Mouse (Mus musculus): Measurements from ENCODE around the gene Cubn.

Gene Cubn

GRCm38 (mm10) chr2:13352112-13352728, 139.4 kb downstream of the Cubn start:
- no peak for DNase-seq

- DNase-seq: peak; percentile 18
Observed at GRCm38 (mm10) chr2:13342325-13342926, 149.2 kb downstream of the Cubn start.

DNA sequence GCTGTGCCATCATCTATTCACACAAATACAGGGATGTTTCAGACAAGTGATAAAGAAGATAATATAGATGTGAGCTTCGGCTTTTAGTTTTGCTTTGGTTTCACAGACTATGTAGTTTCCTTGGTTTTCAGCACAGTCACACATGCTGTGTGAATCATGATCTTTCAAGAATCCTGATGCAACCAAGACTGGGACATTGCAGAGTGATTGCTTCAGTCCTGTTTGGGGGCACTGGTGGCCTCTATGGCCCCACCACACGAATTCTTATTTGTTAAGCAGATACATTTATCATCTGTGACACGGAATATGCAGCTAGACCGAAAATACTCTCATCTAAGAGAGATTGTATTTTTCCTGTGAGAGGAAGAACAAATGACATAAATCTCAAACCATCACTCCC, 156.2 kb downstream of the Cubn start:
- DNase-seq: no peak

DNA sequence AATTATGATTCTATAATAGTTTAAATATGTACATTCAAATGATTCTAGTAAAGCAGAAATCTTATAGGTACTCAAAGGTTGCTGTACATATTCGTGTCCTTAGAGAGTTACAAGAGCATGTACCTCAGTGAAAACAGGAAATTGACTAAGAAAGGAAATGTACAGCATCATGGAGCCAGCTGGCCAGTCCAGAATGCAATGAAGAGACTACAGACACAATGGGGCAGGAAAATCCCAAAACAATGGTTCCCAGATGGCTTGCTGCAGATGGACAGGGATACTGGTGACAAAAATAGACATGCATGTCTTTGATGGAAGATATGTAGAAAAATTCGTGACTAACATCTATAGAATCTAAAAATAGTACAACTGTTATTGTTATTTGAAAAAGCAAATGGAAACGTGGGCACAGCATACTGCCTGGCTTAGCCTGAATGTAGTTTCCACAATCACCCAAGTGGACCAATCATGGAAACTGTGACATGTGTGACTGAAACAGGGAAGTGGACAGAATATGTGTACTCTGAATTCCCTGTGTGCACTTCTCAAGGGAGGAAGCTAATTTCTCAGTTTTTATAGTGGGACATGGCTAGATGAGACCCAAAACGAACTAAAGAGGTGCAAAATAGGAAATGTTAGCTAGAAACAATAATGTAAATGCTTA, 161.7 kb downstream of the Cubn start:
- no peak for DNase-seq

GRCm38 (mm10) chr2:13303376-13303775, 188.2 kb downstream of the Cubn start:
- DNase-seq: no peak

DNA sequence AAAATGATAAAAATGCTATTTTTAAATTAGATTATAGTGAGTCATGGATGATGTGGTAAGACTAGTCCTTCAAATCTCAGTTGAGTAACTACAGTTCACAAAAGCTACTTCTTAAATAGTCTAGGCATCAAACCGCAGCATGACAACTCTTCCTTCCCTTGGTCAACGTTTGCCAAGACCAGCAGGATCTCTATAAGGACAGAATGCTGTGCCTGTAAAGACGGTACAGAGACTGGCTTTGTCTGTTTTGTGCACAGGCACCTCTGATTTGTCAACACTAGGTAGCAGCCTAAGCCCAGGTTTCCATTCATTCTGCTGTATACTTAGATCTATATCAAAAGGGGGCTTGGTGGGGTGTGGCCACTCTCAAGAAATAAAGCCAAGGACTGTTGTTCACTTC, 192.6 kb downstream of the Cubn start:
- DNase-seq: peak; percentile 45

GRCm38 (mm10) chr2:13297733-13298132, 193.9 kb downstream of the Cubn start:
- DNase-seq: peak; percentile 5

DNA sequence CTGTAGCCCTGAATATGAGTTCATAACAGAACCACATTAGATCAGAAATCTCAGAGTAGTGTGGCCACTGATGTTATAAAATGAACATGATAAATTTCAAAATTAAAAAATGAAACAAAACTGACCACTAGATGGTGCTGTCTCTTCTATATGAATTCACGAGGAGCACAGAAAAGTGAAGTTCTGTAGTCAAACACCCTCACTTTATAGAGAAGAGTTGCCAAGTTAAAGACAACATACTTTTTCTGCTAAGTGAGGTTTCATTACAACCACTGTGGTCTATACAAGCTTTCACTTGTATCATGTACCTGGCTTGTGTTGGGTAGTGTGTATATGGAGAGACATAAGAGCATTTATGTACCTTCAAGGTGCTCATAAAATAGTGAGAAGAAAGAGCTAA, 201.0 kb downstream of the Cubn start:
- DNase-seq: peak; percentile 70

- no peak for DNase-seq
Observed at GRCm38 (mm10) chr2:13290070-13290469, 201.5 kb downstream of the Cubn start.

DNA sequence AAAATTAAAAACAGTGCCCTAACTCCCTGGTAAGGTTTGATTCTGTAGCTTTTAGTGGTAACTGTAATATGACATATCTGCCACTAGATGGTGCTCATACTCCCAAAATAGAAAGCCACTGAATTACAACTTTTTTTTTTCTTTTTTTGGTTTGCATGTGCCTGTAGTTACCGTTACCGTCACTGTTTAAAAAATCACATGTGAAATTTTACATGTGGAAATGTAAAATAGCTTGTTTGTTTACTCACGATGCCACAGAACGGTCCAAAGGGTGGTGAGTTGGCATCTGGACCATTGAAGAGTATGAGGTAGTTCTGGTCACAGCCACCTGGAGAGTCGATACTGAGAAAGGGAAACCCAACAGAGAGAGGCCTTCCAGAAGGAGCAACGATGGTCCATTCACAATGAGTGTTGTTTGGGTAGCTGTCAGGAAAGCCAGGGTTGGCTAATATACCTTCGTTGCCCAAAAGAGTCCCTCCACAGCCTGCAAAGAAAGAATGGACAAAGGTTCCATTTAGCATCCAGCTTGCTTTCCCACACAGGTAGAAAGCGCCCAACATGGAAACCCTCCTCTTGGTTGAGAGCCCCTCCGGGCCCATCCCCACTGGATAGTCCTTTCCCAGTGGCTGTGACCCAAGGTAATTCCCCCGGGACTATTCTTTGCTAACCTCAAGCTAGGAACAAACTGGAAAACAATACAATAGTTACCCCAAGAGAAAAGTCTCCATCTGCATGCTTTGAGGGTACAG, 213.3 kb downstream of the Cubn start:
- DNase-seq: peak; percentile 48

- DNase-seq: peak; percentile 32
Observed at GRCm38 (mm10) chr2:13275874-13276273, 215.7 kb downstream of the Cubn start.

- DNase-seq: peak; percentile 100
Observed at GRCm38 (mm10) chr2:13271165-13271957, 220.3 kb downstream of the Cubn start, which contains the start of gene Rsu1. Gene Rsu1, minus strand, starts transcription at chr2:13271415.

GRCm38 (mm10) chr2:13270736-13271135, 220.9 kb downstream of the Cubn start:
- no peak for DNase-seq

DNA sequence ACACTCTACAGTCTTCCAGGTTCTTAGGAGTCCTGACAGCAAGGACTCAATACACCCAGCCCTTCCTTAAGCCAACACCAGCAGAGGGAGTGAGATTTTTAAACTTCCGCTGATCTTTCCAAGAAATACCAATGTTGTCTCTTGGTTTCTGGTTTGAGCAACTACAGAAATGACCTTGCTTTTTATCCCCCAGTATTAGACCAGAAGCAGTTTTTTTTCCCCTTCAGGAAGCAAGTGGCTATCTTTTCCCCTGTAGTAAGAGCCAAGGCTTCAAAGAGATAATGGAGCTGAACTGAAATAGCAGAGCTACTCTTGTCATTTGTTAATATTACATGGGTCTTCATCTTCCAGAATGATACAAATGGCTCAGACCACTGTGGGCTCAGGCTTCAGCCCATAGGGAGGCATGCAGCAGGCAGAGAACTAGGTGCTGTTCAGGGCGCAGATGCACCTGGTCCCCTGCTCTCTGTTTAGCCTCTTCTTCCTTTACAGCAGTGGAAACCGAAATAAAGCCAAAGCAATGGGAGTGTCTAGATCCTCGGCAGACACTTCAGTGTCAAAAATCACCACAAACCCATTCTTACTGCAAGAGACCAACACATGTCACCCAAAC, 222.8 kb downstream of the Cubn start:
- no peak for DNase-seq

DNA sequence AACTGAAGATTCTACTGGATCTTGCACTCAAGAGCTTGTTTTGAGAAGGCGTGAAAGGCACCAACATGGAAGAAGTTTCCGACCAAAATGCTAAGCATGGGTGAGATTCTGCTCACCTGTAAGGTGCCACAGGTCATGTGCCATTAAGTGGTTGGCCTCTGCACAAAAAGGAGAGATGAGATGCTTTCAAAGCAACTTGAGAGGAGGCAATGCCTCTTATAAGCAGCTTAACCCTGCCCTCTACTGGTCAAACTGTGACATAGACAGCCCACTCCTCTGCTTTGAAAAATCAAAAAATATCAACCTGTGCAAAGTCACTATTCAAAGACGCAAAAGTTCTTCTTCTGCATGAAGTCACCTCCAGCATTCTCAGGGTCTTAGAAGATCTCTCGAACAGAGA, 226.7 kb downstream of the Cubn start:
- peak; percentile 71 for DNase-seq

- no peak for DNase-seq
Observed at GRCm38 (mm10) chr2:13263150-13263549, 228.5 kb downstream of the Cubn start.

GRCm38 (mm10) chr2:13258606-13259005, 233.0 kb downstream of the Cubn start:
- no peak for DNase-seq

DNA sequence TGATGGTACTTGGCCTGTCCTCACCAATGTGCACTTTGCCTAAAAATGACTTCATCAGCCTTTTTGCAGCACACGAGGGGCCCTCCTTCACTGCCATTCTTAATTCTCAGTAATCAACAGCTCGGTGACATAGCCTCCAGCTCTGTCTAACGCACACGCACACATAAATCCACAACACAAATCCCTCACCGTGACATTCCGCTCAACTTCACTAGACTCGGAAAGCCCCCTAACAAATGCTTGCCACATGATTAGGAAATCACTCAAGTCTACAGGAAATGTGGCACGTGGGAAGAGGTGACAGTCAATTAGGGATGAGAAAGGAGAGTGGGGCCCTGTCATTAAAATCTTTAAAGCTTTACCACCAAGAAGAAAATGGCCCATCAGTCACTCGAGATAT, 250.9 kb downstream of the Cubn start:
- peak; percentile 43 for DNase-seq

DNA sequence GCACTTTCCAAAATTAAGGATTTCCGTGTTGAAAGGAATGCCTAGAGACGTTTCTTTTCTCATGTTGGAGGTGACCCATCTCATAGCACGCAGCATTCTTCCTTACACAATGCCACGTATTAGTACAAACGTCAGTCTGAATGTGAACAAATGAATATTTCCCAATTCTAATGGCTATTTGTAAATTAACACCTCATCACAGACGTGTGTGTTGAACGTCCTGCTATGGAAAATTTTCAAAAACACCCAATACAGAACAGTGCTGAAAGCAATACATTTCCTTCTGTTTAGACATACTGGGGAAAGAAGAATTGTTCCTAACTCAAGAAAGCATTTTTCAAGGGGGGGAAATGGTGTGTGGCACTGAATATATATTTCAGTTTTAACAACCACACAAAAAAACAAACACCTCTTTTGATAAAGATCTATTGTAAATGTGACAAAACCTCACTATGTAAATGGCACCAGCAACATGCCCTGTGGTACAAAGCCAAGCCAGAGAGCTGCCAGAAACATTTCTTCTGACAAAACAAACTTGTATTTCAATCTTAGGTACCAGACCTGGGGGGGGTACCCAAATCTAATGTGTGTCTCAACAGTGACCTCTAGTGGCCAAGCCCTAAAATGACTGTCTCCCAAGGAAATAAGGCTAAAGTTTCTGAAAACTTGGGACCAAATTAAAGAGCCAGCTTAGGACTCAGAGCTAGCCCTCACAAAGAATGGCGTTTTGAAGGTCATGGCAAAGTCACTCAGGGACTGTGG, 254.3 kb downstream of the Cubn start:
- peak; percentile 75 for DNase-seq

DNA sequence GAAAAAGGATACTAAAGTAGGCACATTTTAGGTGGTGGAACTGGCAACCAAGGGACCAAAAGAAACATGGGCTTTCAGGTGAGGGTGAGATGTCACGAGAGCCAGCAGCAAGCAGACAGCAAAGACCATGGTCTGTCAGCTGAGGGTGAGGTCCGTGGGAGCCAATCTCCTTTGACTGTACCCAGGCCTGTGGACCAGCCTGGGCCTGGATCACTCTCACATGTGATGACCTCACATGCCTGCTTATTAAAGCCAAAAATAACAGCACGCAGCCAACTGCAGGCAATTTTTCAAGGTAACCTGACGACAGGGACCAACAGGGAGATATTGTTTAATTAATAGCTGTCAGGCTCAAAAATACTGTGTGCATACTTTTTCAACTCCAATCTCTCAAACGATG, 255.9 kb downstream of the Cubn start:
- no peak for DNase-seq

- no peak for DNase-seq
Observed at GRCm38 (mm10) chr2:13234796-13235195, 256.8 kb downstream of the Cubn start.

DNA sequence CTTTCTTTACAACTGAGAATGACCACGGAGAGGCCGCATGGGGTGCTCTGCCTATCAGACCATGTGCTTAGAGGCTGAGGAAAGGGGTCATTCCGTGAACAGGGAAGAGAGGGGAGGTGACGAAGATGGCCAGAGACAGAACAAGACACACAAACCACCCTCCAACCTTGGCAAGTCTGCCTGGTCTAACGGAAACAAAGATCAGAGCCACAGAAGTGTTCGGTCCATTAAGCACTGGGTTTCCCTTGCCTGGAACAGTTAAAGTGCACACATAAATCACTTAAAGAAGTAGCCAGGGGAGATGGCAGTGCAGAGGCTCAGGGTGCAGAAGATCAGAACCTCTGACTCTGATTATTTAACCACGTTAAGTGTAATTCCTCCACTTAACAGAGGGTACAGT, 257.7 kb downstream of the Cubn start:
- DNase-seq: peak; percentile 64
